ENCODE assay signal across 20 mouse cellular contexts in genomic region chr16:33609554-33609953, GRCm38 (mm10).
DNase-seq lines count a peak whose midpoint lies in the region; ATAC-seq lines count a peak whose summit lies in the region.
"Had no signal": no experiment of that assay in that cellular context is flagged by ENCODE, and none has a peak within 500 bp of the region (broad histone marks: within the 10 kb centered on the region; RNA-seq: fewer than 3 reads in every experiment).

No protein-coding gene starts in this region.

- H3K4me3 ChIP-seq in forebrain, embryonic 10.5 days = no peak overlapping the region
- H3K4me3 ChIP-seq in forebrain, embryonic 12.5 days (replicated peaks) = no peak overlapping the region
- H3K4me3 ChIP-seq in intestine, embryonic 14.5 days (ENCODE audit: low read depth, low read length) = no peak overlapping the region
- no peak overlapping the region for H3K4me3 ChIP-seq in intestine, embryonic 16.5 days (ENCODE audit: low read length)
- H3K4me3 ChIP-seq in embryonic facial prominence, embryonic 10.5 days = no peak overlapping the region
- H3K4me3 ChIP-seq: embryonic facial prominence, embryonic 15.5 days; erythroblast, embryonic 14.5 days; heart, embryonic 12.5 days; hindbrain, embryonic 15.5 days had no signal

- H3K4me1 ChIP-seq in forebrain, embryonic 10.5 days = peaks cover 62% of the 10 kb centered on the region
- H3K4me1 ChIP-seq in forebrain, embryonic 12.5 days = peaks cover 52% of the 10 kb centered on the region
- H3K4me1 ChIP-seq in intestine, embryonic 14.5 days (replicated peaks; ENCODE audit: control insufficient read depth, insufficient read depth, low read length) = 0 out of 2 replicates have a peak, but pooled peaks cover 4% of the 10 kb centered on the region
- peaks cover 8% of the 10 kb centered on the region for H3K4me1 ChIP-seq in intestine, embryonic 16.5 days (ENCODE audit: control insufficient read depth, insufficient read depth, low read length)
- peaks cover 28% of the 10 kb centered on the region for H3K4me1 ChIP-seq in embryonic facial prominence, embryonic 10.5 days

- no peak for DNase-seq in forebrain, embryonic 10.5 days (ENCODE audit: extremely low spot score, low spot score)
- DNase-seq in intestine, embryonic 14.5 days (ENCODE audit: low spot score) = peak; percentile 3
- peak; percentile 33 for DNase-seq in A20 (ENCODE audit: low read depth, low spot score)
- DNase-seq in embryonic facial prominence, embryonic 10.5 days (ENCODE audit: low spot score) = no peak
- no peak for DNase-seq in ovary, adult 18-20 months (ENCODE audit: low spot score)
- DNase-seq in kidney, adult 11 months = no peak
- DNase-seq: adrenal gland, postnatal 14 days; cerebellum, adult 18-20 months; cerebellum, postnatal 10 days; gastrocnemius, postnatal 25 days; kidney, adult 18-20 months had no signal

- H3K4me2 ChIP-seq in forebrain, embryonic 12.5 days = no peak overlapping the region
- no peak overlapping the region for H3K4me2 ChIP-seq in intestine, embryonic 14.5 days (ENCODE audit: low read length)
- H3K4me2 ChIP-seq in intestine, embryonic 16.5 days (ENCODE audit: low read depth, low read length) = no peak overlapping the region
- H3K4me2 ChIP-seq: embryonic facial prominence, embryonic 15.5 days; heart, embryonic 12.5 days; hindbrain, embryonic 15.5 days had no signal

- no peaks in the 10 kb centered on the region for H3K27me3 ChIP-seq in forebrain, embryonic 10.5 days (ENCODE audit: poor library complexity, severe bottlenecking)
- H3K27me3 ChIP-seq in forebrain, embryonic 12.5 days = no peaks in the 10 kb centered on the region
- no peaks in the 10 kb centered on the region for H3K27me3 ChIP-seq in intestine, embryonic 14.5 days (replicated peaks; ENCODE audit: control insufficient read depth, insufficient read depth, low read length)
- no peaks in the 10 kb centered on the region for H3K27me3 ChIP-seq in intestine, embryonic 16.5 days (replicated peaks; ENCODE audit: control insufficient read depth, insufficient read depth, low read length)
- H3K27me3 ChIP-seq in embryonic facial prominence, embryonic 10.5 days (replicated peaks; ENCODE audit: low read depth, poor library complexity, severe bottlenecking) = no peaks in the 10 kb centered on the region
- H3K27me3 ChIP-seq: embryonic facial prominence, embryonic 15.5 days; heart, embryonic 12.5 days; hindbrain, embryonic 15.5 days; Patski had no signal

- H3K36me3 ChIP-seq in forebrain, embryonic 10.5 days (replicated peaks) = 0 out of 2 replicates have a peak, but pooled peaks cover 5% of the 10 kb centered on the region
- no peaks in the 10 kb centered on the region for H3K36me3 ChIP-seq in forebrain, embryonic 12.5 days (replicated peaks)
- no peaks in the 10 kb centered on the region for H3K36me3 ChIP-seq in intestine, embryonic 14.5 days (ENCODE audit: control insufficient read depth, insufficient read depth, low read length)
- no peaks in the 10 kb centered on the region for H3K36me3 ChIP-seq in intestine, embryonic 16.5 days (ENCODE audit: control insufficient read depth, insufficient read depth, low read length)
- no peaks in the 10 kb centered on the region for H3K36me3 ChIP-seq in embryonic facial prominence, embryonic 10.5 days (replicated peaks)
- H3K36me3 ChIP-seq: embryonic facial prominence, embryonic 15.5 days; heart, embryonic 12.5 days; hindbrain, embryonic 15.5 days had no signal

- peak overlapping the region; percentile 90 for H3K27ac ChIP-seq in forebrain, embryonic 10.5 days
- H3K27ac ChIP-seq in forebrain, embryonic 12.5 days = no peak overlapping the region
- no peak overlapping the region for H3K27ac ChIP-seq in intestine, embryonic 14.5 days (ENCODE audit: low read depth)
- no peak overlapping the region for H3K27ac ChIP-seq in intestine, embryonic 16.5 days (ENCODE audit: low read length)
- H3K27ac ChIP-seq in embryonic facial prominence, embryonic 10.5 days (replicated peaks) = peak overlapping the region; percentile 58; the same call in 1 of the 2 replicates
- H3K27ac ChIP-seq: embryonic facial prominence, embryonic 15.5 days; hindbrain, embryonic 15.5 days had no signal

- no peak overlapping the region for H3K9ac ChIP-seq in forebrain, embryonic 12.5 days
- H3K9ac ChIP-seq in intestine, embryonic 14.5 days (ENCODE audit: low read length) = no peak overlapping the region
- H3K9ac ChIP-seq in intestine, embryonic 16.5 days (ENCODE audit: low read depth, low read length) = no peak overlapping the region
- H3K9ac ChIP-seq: embryonic facial prominence, embryonic 15.5 days; heart, embryonic 12.5 days; hindbrain, embryonic 15.5 days had no signal

- WGBS in forebrain, embryonic 10.5 days = 80% methylated on average over 2 of the region's 2 CpGs
- 64% methylated on average over 2 of the region's 2 CpGs for WGBS in forebrain, embryonic 12.5 days
- WGBS in intestine, embryonic 14.5 days = 35% methylated on average over 2 of the region's 2 CpGs
- WGBS in intestine, embryonic 16.5 days = 71% methylated on average over 2 of the region's 2 CpGs
- WGBS in embryonic facial prominence, embryonic 10.5 days = 74% methylated on average over 2 of the region's 2 CpGs

- peaks cover 3% of the 10 kb centered on the region; the same call in 1 of the 2 replicates for H3K9me3 ChIP-seq in forebrain, embryonic 10.5 days
- H3K9me3 ChIP-seq in forebrain, embryonic 12.5 days = no peaks in the 10 kb centered on the region
- H3K9me3 ChIP-seq in intestine, embryonic 14.5 days (ENCODE audit: control insufficient read depth, low read length) = no peaks in the 10 kb centered on the region
- no peaks in the 10 kb centered on the region for H3K9me3 ChIP-seq in intestine, embryonic 16.5 days (ENCODE audit: control insufficient read depth, low read length)
- no peaks in the 10 kb centered on the region for H3K9me3 ChIP-seq in embryonic facial prominence, embryonic 10.5 days
- H3K9me3 ChIP-seq: embryonic facial prominence, embryonic 15.5 days; heart, embryonic 12.5 days; hindbrain, embryonic 15.5 days had no signal

- no peak for ATAC-seq in forebrain, embryonic 12.5 days (ENCODE audit: low FRiP score)
- ATAC-seq in intestine, embryonic 14.5 days (replicated peaks; ENCODE audit: low FRiP score, low TSS enrichment, low read depth) = no peak
- ATAC-seq in intestine, embryonic 16.5 days = no peak
- ATAC-seq: activated CD4-positive, CD25-positive, alpha-beta regulatory T cell, adult 4 months; forebrain, embryonic 16.5 days; Patski had no signal

Comparison
In these comparisons a context has a peak if more than half of its experiments do, and no peak if none do; other contexts are left out.
1. H3K27ac ChIP-seq: peak in forebrain, embryonic 10.5 days (single experiment) and embryonic facial prominence, embryonic 10.5 days (single experiment); none in forebrain, embryonic 12.5 days (single experiment), intestine, embryonic 14.5 days (single experiment) and intestine, embryonic 16.5 days (single experiment).
2. DNase-seq: peak in intestine, embryonic 14.5 days (single experiment) and A20 (single experiment); none in forebrain, embryonic 10.5 days (single experiment), embryonic facial prominence, embryonic 10.5 days (single experiment), ovary, adult 18-20 months (single experiment) and kidney, adult 11 months (single experiment).